Mouse (Mus musculus): Measurements from ENCODE around the gene Olfr943. TPM values are rescaled to one million over a fixed set of nuclear protein-coding genes. Genes with fewer than 3 reads are reported as not detected.

The Olfr943 gene
- polyA plus RNA-seq (2014; fragmentation: Illumina TruSeq; extraction: RNeasy Lipid Tissue Mini Kit (QIAGEN cat#74804); ENCODE audit: low read depth, low replicate concordance): not detected

DNA sequence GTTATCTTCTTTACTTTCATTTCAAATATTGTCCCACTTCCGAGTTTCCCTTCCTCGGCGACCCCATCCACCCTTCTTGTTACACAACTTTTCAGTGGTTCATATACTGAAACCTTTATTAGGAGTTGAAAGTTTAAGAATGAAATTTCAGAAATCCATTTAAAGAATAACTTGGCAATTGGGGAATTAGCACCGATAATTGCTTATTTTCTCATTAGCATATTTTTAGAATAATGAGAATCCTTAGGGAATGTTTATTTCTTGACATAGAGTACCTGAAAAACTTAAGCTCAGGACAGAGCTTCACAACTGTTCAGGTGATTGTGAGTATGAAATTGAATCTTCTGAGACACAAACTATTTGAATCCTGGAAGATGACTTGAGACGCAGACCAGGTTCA is at the start of gene Olfr943:
Olfr943 (plus strand) TSS at position 301 of the 400 bp plus-strand sequence.

DNA sequence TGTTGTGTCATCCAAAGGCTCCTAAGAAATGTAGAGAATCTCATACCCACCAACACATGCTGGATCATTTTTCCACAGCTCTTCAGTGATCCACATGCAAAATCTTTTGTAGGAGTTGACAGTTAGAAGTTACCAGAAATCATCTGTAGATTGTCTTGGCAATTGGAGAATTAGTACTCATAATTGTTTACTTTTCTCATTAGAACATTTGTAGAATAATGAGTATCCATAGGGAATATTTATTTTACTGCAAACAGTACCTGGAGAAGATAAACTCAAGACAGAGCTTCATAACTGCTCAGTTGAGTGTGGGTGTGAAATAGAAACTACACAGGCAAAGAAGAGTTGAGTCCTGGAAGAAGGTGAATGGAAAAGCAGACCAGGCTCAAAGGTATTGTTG is 38.3 kb upstream of the Olfr943 start, which contains the start of gene Olfr27:
Olfr27 (plus strand) TSS at position 301 of the 400 bp plus-strand sequence.

DNA sequence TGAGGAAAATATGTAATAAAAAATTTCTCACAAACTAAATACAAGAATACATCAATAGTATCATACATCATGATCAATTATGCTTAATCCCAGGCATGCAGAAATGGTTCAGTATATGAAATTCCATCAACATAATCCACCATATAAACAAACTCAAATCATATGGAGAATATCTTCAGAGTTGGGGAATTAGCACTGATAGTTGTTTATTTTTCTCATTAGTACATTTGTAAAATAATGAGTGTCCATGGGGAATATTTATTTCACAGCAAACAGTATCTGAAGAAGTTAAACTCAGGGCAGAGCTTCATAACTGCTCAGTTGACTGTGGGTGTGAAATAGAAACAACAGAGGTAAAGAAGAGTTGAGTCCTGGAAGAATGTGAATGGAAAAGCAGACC is 35.5 kb downstream of the Olfr943 start, which contains the start of gene Olfr944:
Olfr944 (plus strand) TSS at position 301 of the 400 bp plus-strand sequence.

Other genes starting within 250 kb of the Olfr943 start
- gene Olfr930, start 236.5 kb upstream of the Olfr943 start, polyA plus RNA-seq (2014; fragmentation: Illumina TruSeq; extraction: RNeasy Lipid Tissue Mini Kit (QIAGEN cat#74804); ENCODE audit: low read depth, low replicate concordance): not detected
- not detected for gene Olfr933, start 194.0 kb upstream of the Olfr943 start, polyA plus RNA-seq (2014; fragmentation: Illumina TruSeq; extraction: RNeasy Lipid Tissue Mini Kit (QIAGEN cat#74804); ENCODE audit: low read depth, low replicate concordance)
- not detected for gene Olfr934, start 178.0 kb upstream of the Olfr943 start, polyA plus RNA-seq (2014; fragmentation: Illumina TruSeq; extraction: RNeasy Lipid Tissue Mini Kit (QIAGEN cat#74804); ENCODE audit: low read depth, low replicate concordance)
- gene Olfr935, start 166.6 kb upstream of the Olfr943 start, polyA plus RNA-seq (2014; fragmentation: Illumina TruSeq; extraction: RNeasy Lipid Tissue Mini Kit (QIAGEN cat#74804); ENCODE audit: low read depth, low replicate concordance): not detected
- not detected for gene Olfr146, start 142.9 kb upstream of the Olfr943 start, polyA plus RNA-seq (2014; fragmentation: Illumina TruSeq; extraction: RNeasy Lipid Tissue Mini Kit (QIAGEN cat#74804); ENCODE audit: low read depth, low replicate concordance)
- not detected for gene Olfr937, start 101.4 kb upstream of the Olfr943 start, polyA plus RNA-seq (2014; fragmentation: Illumina TruSeq; extraction: RNeasy Lipid Tissue Mini Kit (QIAGEN cat#74804); ENCODE audit: low read depth, low replicate concordance)
- gene Olfr938, start 87.4 kb upstream of the Olfr943 start, polyA plus RNA-seq (2014; fragmentation: Illumina TruSeq; extraction: RNeasy Lipid Tissue Mini Kit (QIAGEN cat#74804); ENCODE audit: low read depth, low replicate concordance): not detected
- not detected for gene Olfr27, start 38.2 kb upstream of the Olfr943 start, polyA plus RNA-seq (2014; fragmentation: Illumina TruSeq; extraction: RNeasy Lipid Tissue Mini Kit (QIAGEN cat#74804); ENCODE audit: low read depth, low replicate concordance)
- gene Olfr944, start 35.6 kb downstream of the Olfr943 start, polyA plus RNA-seq (2014; fragmentation: Illumina TruSeq; extraction: RNeasy Lipid Tissue Mini Kit (QIAGEN cat#74804); ENCODE audit: low read depth, low replicate concordance): not detected
- not detected for gene Olfr1537, start 83.7 kb downstream of the Olfr943 start, polyA plus RNA-seq (2014; fragmentation: Illumina TruSeq; extraction: RNeasy Lipid Tissue Mini Kit (QIAGEN cat#74804); ENCODE audit: low read depth, low replicate concordance)
- gene Olfr945, start 110.5 kb downstream of the Olfr943 start, polyA plus RNA-seq (2014; fragmentation: Illumina TruSeq; extraction: RNeasy Lipid Tissue Mini Kit (QIAGEN cat#74804); ENCODE audit: low read depth, low replicate concordance): not detected
- not detected for gene Olfr948, start 159.7 kb downstream of the Olfr943 start, polyA plus RNA-seq (2014; fragmentation: Illumina TruSeq; extraction: RNeasy Lipid Tissue Mini Kit (QIAGEN cat#74804); ENCODE audit: low read depth, low replicate concordance)
- gene Olfr951, start 221.1 kb downstream of the Olfr943 start, polyA plus RNA-seq (2014; fragmentation: Illumina TruSeq; extraction: RNeasy Lipid Tissue Mini Kit (QIAGEN cat#74804); ENCODE audit: low read depth, low replicate concordance): not detected